Mouse (Mus musculus) lung, adult 18-20 months (tissue): Measurements from ENCODE around the gene Sprr2a3.
"Not testable (repeated sequence)": the region's sequence is repeated elsewhere in the genome, so short reads cannot be mapped to it uniquely, and the experiment has no call there.

ENCODE experiments used
- DNase-seq, 2 experiments: peaks; one replicate each; pipeline ENCODE4 v3.0.0; 2022; ENCODE audit warnings: mixed read lengths in 2 of 2

The Sprr2a3 gene

DNA sequence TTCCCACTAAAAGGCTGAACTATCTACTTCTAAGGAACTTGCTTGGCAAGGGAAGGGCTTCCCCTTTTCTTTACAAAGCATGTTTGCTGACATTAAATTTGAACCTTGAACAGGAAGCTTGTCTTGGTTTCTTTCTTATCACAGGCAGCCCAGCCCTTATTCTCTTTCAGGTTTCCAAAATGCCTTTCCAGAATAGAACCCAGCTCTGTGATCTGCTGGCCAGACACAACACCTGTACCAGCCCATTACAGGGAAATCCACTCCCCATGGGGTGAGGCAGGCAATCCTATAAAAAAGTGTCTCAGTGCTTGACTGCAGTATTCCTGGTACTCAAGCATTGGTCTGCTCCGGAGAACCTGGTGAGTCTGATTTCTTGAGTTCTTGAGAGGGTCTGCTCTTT is at the start of gene Sprr2a3:
TSS of gene Sprr2a3 (plus strand) at position 317 of the 400 bp plus-strand sequence.
- not testable (repeated sequence) for DNase-seq

DNA sequence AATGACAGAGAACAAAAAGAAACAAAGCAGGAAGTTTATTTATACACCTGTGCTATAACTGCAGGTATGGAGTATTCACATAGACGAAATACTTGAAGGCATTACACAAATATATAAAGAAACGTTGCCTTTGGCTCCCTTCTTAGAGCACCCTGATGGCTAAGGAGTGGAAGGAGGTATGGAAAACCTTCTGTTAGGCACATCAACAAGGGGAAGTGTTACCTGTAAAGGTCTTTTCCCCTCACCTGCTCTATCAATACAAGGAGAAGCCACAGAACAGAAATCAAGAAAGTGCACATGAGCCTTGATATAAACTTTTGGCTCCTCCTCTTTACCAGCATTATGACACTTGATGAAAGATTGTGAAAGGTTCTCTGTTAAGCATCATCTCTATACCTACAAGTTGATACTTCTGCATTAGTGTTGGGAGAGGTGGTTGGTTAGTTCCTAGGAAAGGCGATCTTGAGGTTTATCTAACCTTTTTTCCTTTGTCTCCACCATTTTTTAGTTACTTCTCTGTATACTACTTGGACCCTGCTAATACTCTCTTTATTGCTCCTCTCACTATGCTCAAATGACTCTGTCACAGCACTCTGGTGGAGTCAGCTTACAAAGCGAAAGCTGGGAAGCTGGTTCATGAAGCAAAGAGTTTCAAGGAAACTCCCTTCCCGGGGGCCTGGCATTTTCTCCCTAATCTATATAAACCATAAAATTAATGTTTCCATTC is 48.6 kb upstream of the Sprr2a3 start:
- not testable (repeated sequence) for DNase-seq

DNA sequence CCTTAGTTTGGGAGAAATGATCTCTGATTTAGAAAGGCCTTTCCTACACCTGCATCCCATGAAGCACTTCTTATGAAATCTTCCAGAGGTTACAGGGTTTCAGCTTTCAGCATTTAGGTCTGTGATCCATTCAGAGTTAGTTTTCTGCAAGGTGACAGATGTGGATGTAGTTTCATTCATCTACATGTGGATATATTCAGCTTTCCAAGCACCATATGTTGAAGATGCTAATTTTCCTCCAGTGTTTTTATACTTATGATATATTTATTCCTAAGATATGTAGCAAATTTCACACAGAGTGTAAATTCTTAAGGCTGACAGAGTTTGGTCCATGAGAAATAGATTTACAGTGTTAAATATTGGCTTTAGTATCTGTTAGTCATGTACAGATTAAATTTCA is 46.5 kb upstream of the Sprr2a3 start:
- DNase-seq, result not testable (repeated sequence)

DNA sequence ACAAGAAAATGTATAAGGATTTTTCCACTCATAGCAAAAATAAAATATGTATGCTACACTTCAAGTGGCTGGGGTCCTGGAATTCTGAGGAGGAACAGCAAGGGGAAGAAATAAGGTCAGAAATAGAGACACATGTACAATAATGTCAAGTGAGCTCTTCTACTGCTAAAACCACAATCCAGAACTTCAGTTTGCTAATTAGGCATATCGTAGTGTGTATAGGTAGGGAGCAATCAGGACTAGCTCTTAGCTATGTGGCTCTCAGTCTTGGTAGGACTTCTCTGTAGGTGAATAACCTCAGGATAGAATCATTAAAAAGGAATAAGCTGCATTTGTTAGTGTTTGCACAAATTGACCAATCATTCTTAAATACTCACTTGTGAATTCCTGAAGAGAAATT is 46.0 kb upstream of the Sprr2a3 start:
- DNase-seq, result not testable (repeated sequence)

DNA sequence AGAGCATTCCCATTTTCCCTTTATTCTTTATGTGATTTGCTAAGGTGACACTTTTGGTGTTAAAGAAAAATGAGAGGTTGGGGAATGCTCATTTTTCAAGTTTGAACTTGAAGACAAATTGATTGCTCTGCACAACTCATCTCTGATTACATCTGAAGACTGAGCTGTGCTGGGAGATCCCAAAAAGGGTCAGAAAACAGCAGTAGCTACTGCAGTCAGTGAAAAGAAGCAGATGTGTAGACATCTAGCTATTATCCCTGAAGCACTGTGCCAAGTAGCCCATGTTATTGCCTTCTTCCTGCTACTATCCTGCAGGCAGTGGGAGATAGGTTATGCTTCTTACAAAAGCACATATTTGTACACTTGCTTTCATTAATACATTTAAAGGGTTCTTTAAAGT is 40.4 kb upstream of the Sprr2a3 start:
- DNase-seq, result not testable (repeated sequence)

DNA sequence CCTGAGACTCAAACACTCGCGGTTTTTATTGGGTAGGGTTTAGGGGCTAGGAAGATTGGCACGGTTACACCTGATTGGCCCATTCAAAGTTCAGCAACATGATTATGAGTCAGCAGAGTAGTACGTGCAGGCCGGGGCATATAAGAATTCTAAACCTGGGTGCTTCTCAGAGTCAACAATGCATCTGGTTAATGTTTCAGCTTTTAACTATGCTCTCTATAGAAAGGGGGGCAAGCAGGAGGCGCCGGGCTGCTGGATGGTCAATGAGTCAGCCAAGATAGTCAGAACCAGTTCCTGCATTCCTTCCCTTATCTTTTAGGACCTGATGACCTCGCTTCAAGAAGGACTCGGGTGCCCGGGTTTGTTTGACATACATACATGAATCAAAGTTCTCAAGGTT is 39.0 kb upstream of the Sprr2a3 start:
- not testable (repeated sequence) for DNase-seq

DNA sequence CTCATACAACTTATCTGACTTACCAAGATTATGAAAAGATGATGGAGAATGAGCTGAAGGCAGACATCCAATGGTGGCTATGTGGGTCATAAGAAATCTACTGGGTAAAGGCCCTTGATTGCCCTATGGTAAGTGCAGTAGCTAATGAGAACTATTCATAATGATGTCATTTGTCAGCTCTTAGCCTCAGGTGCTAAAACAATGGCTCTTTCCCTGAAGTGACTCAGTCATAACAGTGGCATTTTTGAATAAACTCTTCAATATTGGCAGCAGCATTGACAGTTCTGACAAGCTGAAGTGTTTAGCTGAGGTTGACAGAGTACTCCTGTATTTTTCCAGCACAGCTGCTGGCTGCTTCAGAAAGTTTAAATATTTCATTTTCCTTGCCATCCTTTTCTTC is 36.7 kb upstream of the Sprr2a3 start:
- DNase-seq, result not testable (repeated sequence)

DNA sequence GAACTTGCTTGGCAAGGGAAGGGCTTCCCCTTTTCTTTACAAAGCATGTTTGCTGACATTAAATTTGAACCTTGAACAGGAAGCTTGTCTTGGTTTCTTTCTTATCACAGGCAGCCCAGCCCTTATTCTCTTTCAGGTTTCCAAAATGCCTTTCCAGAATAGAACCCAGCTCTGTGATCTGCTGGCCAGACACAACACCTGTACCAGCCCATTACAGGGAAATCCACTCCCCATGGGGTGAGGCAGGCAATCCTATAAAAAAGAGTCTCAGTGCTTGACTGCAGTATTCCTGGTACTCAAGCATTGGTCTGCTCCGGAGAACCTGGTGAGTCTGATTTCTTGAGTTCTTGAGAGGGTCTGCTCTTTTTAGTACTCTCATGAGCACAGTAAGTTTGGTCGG is 34.8 kb upstream of the Sprr2a3 start:
- DNase-seq, result not testable (repeated sequence)

DNA sequence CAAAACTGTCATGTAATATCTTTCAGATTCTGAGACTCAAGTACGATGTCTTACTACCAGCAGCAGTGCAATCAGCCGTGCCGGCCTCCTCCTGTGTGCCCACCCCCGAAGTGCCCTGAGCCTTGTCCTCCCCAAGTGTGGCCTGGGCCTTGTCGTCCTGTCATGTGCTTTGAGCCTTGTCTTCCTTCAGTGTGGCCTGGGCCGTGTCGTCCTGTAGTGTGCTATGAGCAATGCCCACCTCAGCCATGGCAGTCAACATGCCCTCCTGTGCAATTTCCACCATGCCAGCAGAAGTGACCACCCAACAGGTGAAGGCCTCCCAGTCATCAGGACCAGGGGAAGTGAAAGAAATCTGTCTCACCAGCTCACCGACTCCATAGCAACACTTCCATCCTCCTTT is 31.4 kb upstream of the Sprr2a3 start:
- not testable (repeated sequence) for DNase-seq

DNA sequence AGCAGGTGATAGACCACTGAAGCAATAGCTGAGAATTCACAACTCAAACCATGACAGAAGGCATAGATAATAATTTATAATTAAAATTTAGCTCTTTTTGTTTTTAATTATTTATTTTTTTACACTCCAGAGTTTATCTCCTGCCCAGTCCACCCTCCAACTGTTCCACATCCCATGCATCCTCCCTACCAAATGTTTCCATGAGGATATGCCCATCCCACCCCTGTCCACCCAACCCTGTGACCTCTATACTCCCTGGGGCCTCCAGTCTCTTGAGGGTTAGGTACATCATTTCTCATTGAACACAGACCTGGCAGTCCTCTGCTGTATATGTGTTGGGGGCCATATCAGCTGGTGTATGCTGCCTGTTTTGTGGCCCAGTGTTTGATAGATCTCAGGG is 26.7 kb upstream of the Sprr2a3 start:
- not testable (repeated sequence) for DNase-seq

DNA sequence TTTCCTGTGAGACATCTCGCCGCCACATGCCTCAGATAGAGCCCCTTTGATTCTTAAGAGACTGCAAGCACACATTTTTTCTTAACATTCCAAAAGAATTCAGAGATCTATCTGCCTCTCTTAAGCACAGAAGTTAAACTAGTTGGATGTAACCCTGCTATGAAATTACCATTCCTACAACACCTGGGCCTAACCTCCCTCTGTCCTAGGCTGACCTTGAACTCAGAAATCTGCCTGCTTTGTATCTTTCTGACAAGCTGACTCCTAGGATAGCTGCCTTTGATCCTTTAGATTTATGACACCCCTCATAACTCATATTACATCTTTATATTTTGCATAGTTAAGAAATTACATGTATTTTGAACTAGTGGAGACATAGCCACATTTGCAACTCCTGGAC is 21.8 kb upstream of the Sprr2a3 start:
- DNase-seq, result not testable (repeated sequence)

DNA sequence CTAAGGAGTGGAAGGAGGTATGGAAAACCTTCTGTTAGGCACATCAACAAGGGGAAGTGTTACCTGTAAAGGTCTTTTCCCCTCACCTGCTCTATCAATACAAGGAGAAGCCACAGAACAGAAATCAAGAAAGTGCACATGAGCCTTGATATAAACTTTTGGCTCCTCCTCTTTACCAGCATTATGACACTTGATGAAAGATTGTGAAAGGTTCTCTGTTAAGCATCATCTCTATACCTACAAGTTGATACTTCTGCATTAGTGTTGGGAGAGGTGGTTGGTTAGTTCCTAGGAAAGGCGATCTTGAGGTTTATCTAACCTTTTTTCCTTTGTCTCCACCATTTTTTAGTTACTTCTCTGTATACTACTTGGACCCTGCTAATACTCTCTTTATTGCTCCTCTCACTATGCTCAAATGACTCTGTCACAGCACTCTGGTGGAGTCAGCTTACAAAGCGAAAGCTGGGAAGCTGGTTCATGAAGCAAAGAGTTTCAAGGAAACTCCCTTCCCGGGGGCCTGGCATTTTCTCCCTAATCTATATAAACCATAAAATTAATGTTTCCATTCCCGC is 13.7 kb upstream of the Sprr2a3 start:
- not testable (repeated sequence) for DNase-seq

DNA sequence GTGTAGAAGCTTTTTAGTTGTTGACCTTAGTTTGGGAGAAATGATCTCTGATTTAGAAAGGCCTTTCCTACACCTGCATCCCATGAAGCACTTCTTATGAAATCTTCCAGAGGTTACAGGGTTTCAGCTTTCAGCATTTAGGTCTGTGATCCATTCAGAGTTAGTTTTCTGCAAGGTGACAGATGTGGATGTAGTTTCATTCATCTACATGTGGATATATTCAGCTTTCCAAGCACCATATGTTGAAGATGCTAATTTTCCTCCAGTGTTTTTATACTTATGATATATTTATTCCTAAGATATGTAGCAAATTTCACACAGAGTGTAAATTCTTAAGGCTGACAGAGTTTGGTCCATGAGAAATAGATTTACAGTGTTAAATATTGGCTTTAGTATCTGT is 11.7 kb upstream of the Sprr2a3 start:
- not testable (repeated sequence) for DNase-seq

DNA sequence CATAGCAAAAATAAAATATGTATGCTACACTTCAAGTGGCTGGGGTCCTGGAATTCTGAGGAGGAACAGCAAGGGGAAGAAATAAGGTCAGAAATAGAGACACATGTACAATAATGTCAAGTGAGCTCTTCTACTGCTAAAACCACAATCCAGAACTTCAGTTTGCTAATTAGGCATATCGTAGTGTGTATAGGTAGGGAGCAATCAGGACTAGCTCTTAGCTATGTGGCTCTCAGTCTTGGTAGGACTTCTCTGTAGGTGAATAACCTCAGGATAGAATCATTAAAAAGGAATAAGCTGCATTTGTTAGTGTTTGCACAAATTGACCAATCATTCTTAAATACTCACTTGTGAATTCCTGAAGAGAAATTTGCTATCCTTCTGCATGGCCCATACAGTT is 11.2 kb upstream of the Sprr2a3 start:
- DNase-seq, result not testable (repeated sequence)

DNA sequence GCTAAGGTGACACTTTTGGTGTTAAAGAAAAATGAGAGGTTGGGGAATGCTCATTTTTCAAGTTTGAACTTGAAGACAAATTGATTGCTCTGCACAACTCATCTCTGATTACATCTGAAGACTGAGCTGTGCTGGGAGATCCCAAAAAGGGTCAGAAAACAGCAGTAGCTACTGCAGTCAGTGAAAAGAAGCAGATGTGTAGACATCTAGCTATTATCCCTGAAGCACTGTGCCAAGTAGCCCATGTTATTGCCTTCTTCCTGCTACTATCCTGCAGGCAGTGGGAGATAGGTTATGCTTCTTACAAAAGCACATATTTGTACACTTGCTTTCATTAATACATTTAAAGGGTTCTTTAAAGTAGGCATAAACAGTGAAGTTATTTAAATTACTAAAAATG is 5.6 kb upstream of the Sprr2a3 start:
- not testable (repeated sequence) for DNase-seq

DNA sequence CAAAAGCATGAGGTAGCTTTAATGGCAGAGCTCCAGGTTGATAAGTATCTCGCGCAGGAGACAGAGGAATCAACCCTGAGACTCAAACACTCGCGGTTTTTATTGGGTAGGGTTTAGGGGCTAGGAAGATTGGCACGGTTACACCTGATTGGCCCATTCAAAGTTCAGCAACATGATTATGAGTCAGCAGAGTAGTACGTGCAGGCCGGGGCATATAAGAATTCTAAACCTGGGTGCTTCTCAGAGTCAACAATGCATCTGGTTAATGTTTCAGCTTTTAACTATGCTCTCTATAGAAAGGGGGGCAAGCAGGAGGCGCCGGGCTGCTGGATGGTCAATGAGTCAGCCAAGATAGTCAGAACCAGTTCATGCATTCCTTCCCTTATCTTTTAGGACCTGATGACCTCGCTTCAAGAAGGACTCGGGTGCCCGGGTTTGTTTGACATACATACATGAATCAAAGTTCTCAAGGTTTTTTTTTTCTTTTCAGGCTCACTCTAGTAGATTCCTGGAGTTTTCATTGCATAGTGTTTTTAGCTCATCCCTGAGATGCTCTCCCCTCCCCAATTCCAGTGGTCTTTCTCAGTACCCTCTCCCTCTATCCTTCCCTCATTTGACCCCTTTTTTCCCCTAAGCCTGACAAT is 4.1 kb upstream of the Sprr2a3 start:
- not testable (repeated sequence) for DNase-seq

DNA sequence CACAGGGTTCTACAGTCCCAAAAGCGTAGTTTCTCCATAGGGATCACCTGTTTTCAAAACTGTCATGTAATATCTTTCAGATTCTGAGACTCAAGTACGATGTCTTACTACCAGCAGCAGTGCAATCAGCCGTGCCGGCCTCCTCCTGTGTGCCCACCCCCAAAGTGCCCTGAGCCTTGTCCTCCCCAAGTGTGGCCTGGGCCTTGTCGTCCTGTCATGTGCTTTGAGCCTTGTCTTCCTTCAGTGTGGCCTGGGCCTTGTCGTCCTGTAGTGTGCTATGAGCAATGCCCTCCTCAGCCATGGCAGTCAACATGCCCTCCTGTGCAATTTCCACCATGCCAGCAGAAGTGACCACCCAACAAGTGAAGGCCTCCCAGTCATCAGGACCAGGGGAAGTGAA is 3.3 kb downstream of the Sprr2a3 start:
- not testable (repeated sequence) for DNase-seq

DNA sequence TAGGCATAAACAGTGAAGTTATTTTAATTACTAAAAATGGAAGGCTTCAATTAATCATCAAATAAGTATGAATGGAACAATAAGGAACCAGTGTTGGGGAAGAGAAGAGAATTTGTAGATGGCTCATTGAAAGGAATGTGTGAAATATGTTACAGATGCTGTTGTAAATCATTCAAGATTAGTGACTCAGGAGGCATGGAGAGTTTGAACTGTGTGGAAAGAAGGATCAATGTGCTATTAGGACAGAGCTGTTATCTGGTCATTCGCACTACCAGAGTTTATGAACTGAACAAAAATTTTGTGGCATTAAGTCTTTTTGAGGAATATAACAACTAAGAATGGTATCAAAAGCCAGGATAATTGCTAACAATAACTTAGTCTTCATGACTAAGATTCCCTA is 22.2 kb downstream of the Sprr2a3 start:
- DNase-seq, result no peak

DNA sequence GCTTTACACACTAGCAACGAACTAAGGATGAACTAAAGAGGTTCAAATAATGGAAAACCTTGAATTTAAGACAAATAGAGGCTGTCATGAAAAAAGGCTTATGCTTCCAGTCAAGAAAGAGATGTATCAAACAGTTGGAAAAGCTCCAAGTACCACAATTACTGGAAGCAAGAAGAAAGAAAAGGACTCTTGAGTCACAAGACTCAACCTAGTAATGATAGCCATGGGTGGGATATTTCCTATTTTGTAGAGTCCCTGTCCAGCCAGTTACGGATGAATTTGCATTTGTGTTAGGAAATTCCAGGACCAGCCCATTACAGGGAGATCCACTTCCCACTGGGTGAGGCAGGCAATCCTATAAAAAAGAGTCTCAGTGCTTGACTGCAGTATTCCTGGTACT is 31.1 kb downstream of the Sprr2a3 start, which contains the start of gene Sprr2b:
TSS of gene Sprr2b (plus strand) at position 301 of the 400 bp plus-strand sequence.
- no peak for DNase-seq

DNA sequence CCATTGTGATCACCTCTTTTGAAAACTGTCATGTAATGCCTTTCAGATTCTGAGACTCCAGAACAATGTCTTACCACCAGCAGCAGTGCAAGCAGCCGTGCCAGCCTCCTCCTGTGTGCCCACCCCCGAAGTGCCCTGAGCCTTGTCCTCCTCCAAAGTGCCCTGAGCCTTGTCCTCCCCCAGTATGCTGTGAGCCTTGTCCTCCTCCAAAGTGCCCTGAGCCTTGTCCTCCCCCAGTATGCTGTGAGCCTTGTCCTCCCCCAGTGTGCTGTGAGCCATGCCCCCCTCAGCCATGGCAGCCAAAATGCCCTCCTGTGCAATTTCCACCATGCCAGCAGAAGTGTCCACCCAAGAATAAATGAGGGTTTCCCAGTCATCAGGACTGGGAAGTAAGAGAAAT is 32.2 kb downstream of the Sprr2a3 start:
- no peak for DNase-seq

DNA sequence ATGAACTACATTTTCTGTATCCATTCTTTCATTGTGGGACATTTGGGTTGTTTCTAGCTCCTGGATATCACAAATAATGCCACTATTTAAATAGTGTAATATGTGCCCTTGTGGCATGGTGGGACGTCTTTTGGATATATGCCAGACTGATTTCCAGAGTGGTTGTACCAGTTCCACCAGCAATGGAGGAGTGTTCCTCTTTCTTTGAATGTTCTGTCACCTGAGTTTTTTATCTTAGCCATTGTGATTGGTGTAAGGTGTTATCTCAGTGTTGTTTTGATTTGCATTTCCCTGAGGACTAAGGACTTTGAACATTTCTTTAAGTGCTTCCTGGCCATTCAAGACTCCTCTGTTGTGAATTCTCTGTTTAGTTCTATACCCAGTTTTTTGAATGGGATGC is 51.1 kb downstream of the Sprr2a3 start:
- no peak for DNase-seq

DNA sequence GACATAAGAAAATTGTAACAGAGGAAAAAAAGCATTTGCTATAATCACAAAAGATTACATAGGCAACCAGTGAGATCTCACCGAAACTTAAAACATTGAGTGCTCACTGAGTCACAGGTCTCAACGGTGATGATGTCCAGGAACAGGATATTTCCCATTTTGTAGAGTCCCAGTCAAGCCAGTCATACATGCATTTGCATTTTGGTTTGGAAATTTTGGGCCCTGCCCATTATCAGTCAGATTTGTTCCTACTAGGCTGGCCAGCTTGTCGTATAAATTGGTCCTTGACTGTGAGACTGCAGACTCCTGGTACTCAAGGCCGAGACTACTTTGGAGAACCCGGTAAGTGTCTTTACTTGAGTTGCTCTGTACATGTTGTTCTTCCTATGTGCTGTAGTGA is 53.6 kb downstream of the Sprr2a3 start, which contains the start of gene Sprr2d:
TSS of gene Sprr2d (plus strand) at position 301 of the 400 bp plus-strand sequence.
- no peak for DNase-seq
